Mouse (Mus musculus): Measurements from ENCODE around the gene Chchd4. TPM values are rescaled to one million over a fixed set of nuclear protein-coding genes. Genes with fewer than 3 reads are reported as not detected.

The Chchd4 gene
- 10 to 100 TPM in 1 of 2 experiments, 1 to 10 TPM in 1; 8.9 to 18.6 TPM for polyA plus RNA-seq (2017; shearing (Covaris generic))

GRCm38 (mm10) chr6:91472868-91473804 is at the start of gene Chchd4, which contains the start of gene Tmem43:
Gene Chchd4 (minus strand): TSS chr6:91473546.
Gene Tmem43 (plus strand): TSS chr6:91473703.

GRCm38 (mm10) chr6:91515545-91516449 is 42.5 kb upstream of the Chchd4 start, which contains the start of the genes Xpc and Lsm3:
Gene Xpc (minus strand): TSS chr6:91515888.
Gene Lsm3 (plus strand): TSS chr6:91515928.

Other genes with a start within 250 kb of the Chchd4 start
- under 1 TPM in 1 of 2 experiments, not detected in 1; 0.57 TPM for gene Wnt7a, start 62.2 kb downstream of the Chchd4 start, polyA plus RNA-seq (2017; shearing (Covaris generic))
- gene Tmem43, start 157 bp upstream of the Chchd4 start, polyA plus RNA-seq (2017; shearing (Covaris generic)) = 10 to 100 TPM; 46.1 to 57.1 TPM
- gene Xpc, start 42.3 kb upstream of the Chchd4 start, polyA plus RNA-seq (2017; shearing (Covaris generic)) = 10 to 100 TPM; 25.2 to 26.3 TPM
- 100 to 1,000 TPM; 110 to 139 TPM for gene Lsm3, start 42.4 kb upstream of the Chchd4 start, polyA plus RNA-seq (2017; shearing (Covaris generic))
- 10 to 100 TPM; 66.8 to 69.0 TPM for gene Slc6a6, start 210.5 kb upstream of the Chchd4 start, polyA plus RNA-seq (2017; shearing (Covaris generic))

All from activated CD4-positive, CD25-positive, alpha-beta regulatory T cell (primary cell).